1 mouse cellular context compared by ENCODE assay signal in the genomic region with DNA sequence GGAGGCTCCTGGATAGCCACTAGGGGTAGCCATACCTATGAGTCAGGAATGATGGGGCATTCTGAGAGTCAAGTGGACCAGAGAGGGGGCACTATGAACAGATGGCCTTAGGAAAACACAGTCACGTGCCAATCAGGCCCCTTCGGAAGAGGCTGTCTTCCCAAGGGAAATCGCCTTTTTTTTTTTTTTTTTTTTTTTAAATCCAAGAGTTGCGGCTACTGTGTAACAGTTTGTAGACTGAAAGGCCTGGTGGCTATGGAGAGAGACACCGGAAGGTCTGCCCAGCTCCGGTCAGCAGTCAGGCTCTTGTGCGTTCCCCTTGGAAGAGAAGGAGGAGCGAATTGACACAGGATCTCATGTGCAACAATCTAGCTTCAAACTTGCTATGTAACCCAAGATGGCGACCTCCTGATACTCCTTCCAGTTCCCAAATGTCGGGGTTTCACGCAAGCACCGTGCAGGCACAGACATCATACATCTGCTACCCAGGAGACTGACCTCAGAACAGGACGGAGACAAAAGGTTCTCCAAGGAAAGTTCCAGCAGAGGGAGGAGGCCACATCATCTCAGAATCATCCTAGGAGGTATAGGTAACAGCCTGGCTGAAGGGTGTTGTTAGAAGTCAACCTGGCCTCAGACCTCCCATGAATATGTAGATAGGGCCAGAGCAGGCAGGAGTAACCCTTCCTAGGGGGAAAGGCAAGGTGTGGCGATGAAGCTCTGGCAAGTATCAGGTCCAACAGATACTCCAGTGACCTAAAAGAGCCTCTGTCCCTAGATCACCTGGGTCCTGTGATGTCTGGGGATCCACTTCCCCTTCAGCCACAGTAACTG.
TF ChIP-seq lines count a peak whose summit lies in the region.

No protein-coding gene starts in this region.

TF ChIP-seq in CH12.LX, 34 proteins besides CTCF, POLR2A, EP300 and RAD21:
- TF ChIP-seq MXI1 (IDR thresholded peaks at IDR 0.05; ENCODE audit: low read depth, low read length), result no peak; the same call in none of the 2 replicates
- TF ChIP-seq KAT2A (IDR thresholded peaks at IDR 0.05; ENCODE audit: insufficient replicate concordance, low read length), result no peak
- TF ChIP-seq USF1 (IDR thresholded peaks at IDR 0.05; ENCODE audit: low read depth, low read length), result peak; percentile 59
- no peak for TF ChIP-seq MEF2A (IDR thresholded peaks at IDR 0.05; ENCODE audit: borderline replicate concordance, low read depth, low read length)
- TF ChIP-seq RCOR1 (conservative IDR thresholded peaks at IDR 0.05; ENCODE audit: low read depth, low read length), result no peak
- 0 out of 2 replicates have a peak, but pooled peaks have one; percentile 64 for TF ChIP-seq CHD1 (IDR thresholded peaks at IDR 0.05; ENCODE audit: low read depth, low read length)
- no peak for TF ChIP-seq UBTF (IDR thresholded peaks at IDR 0.05; ENCODE audit: low read depth, low read length)
- TF ChIP-seq CHD2 (IDR thresholded peaks at IDR 0.05; ENCODE audit: low read length), result no peak
- peak; percentile 20; the same call in 1 of the 2 replicates for TF ChIP-seq SIN3A (IDR thresholded peaks at IDR 0.05; ENCODE audit: low read length)
- no peak for TF ChIP-seq HCFC1 (IDR thresholded peaks at IDR 0.05; ENCODE audit: low read depth, low read length)
- no peak for TF ChIP-seq MAFK (IDR thresholded peaks at IDR 0.05; ENCODE audit: insufficient replicate concordance, low read length)
- 0 out of 2 replicates have a peak, but pooled peaks have one; percentile 4 for TF ChIP-seq MYC (IDR thresholded peaks at IDR 0.05; ENCODE audit: low read depth, low read length)
- 0 out of 2 replicates have a peak, but pooled peaks have one; percentile 4 for TF ChIP-seq NELFE (IDR thresholded peaks at IDR 0.05; ENCODE audit: low read depth, low read length)
- no peak for TF ChIP-seq ZC3H11A (IDR thresholded peaks at IDR 0.05; ENCODE audit: low read depth, low read length)
- no peak for TF ChIP-seq POLR2AphosphoS2 (IDR thresholded peaks at IDR 0.05; ENCODE audit: low read depth, low read length)
- TF ChIP-seq BHLHE40 (IDR thresholded peaks at IDR 0.05; ENCODE audit: low read depth, low read length), result peak; percentile 94
- 0 out of 2 replicates have a peak, but pooled peaks have one; percentile 1 for TF ChIP-seq JUND (conservative IDR thresholded peaks at IDR 0.05; ENCODE audit: low read depth, low read length)
- no peak for TF ChIP-seq TCF12 (IDR thresholded peaks at IDR 0.05; ENCODE audit: low read depth, low read length)
- TF ChIP-seq ZKSCAN1 (IDR thresholded peaks at IDR 0.05; ENCODE audit: borderline replicate concordance, low read depth, low read length), result no peak
- peak; percentile 81 for TF ChIP-seq ZNF384 (IDR thresholded peaks at IDR 0.05; ENCODE audit: low read depth, low read length)
